Mouse (Mus musculus) limb, embryonic 13.5 days (tissue): ENCODE data around the gene Nmrk2. TPM values are rescaled to one million over a fixed set of nuclear protein-coding genes. Genes with fewer than 3 reads are reported as not detected.

Experiments used
- ATAC-seq: fragments of 200-750 bp; cut with Nextera tagmentation; 2 replicates; pipeline ENCODE4 v1.8.0; 2017; ENCODE audit warnings: low read depth, moderate number of reproducible peaks, moderate TSS enrichment; ENCODE audit not compliant: low FRiP score
- H3K27ac ChIP-seq: fragments of 300-500 bp; sonication (generic); 2 replicates; pipeline ENCODE4 v1.5.1; 2015; ENCODE audit warnings: inconsistent platforms, mild to moderate bottlenecking, moderate library complexity
- H3K27me3 ChIP-seq: fragments of 300-500 bp; sonication (generic); 2 replicates; pipeline ENCODE4 v1.6.1; 2015; ENCODE audit warnings: mild to moderate bottlenecking, inconsistent platforms
- H3K36me3 ChIP-seq: fragments of 300-500 bp; sonication (generic); 2 replicates; pipeline ENCODE4 v1.6.1; 2015; ENCODE audit warnings: inconsistent platforms, mild to moderate bottlenecking, moderate library complexity
- H3K4me1 ChIP-seq: fragments of 300-500 bp; sonication (generic); 2 replicates; pipeline ENCODE4 v1.6.1; 2015; ENCODE audit warnings: inconsistent platforms
- H3K4me2 ChIP-seq: fragments of 300-500 bp; sonication (generic); replicated peaks from 2 replicates; pipeline ENCODE4 v1.6.1; 2015; ENCODE audit warnings: inconsistent platforms, mild to moderate bottlenecking, moderate library complexity
- H3K4me3 ChIP-seq: fragments of 300-500 bp; sonication (generic); 2 replicates; pipeline ENCODE4 v1.5.1; 2015; ENCODE audit warnings: moderate library complexity, mild to moderate bottlenecking, inconsistent platforms
- H3K9ac ChIP-seq: fragments of 300-500 bp; sonication (generic); 2 replicates; pipeline ENCODE4 v1.6.1; 2015; ENCODE audit warnings: mild to moderate bottlenecking, inconsistent platforms
- H3K9me3 ChIP-seq: fragments of 300-500 bp; sonication (generic); 2 replicates; pipeline ENCODE4 v1.6.1; 2016; ENCODE audit warnings: inconsistent platforms
- WGBS: fragments of 180-500 bp; shearing (Covaris S2); methylation state at CpG from one replicate; pipeline ENCODE4 v1.1.7; 2015; 5-methylcytosine and 5-hydroxymethylcytosine counted together
- polyA plus RNA-seq: library from polyadenylated mRNA; unstranded; fragments of >200 nt; fragmentation: Nextera tagmentation; extraction: Ambion mirVana; gene quantifications from 2 replicates; pipeline ENCODE4 v1.2.1, GENCODE M21; 2015

Nmrk2 gene
- polyA plus RNA-seq, result 0.18 and 0.26 TPM in 2 replicates

GRCm38 (mm10) chr10:81201807-81202758, at the start of gene Nmrk2:
Gene Nmrk2, minus strand, starts transcription at chr10:81202051.
- no peaks in the 10 kb centered on the region for H3K36me3 ChIP-seq
- H3K4me3 ChIP-seq, result no peak within 1 kb of the TSS
- H3K27me3 ChIP-seq, result peaks cover 24% of the 10 kb centered on the region
- H3K4me2 ChIP-seq, result no peak within 1 kb of the TSS
- no peaks in the 10 kb centered on the region for H3K4me1 ChIP-seq
- ATAC-seq, result no peak
- H3K27ac ChIP-seq, result no peak within 1 kb of the TSS
- no peak within 1 kb of the TSS; the same call in 1 of the 2 replicates for H3K9ac ChIP-seq
- 56% methylated on average over 13 of the region's 13 CpGs for WGBS
- no peaks in the 10 kb centered on the region for H3K9me3 ChIP-seq

GRCm38 (mm10) chr10:81249442-81249841, 47.6 kb upstream of the Nmrk2 start:
- peaks cover 43% of the 10 kb centered on the region for H3K27me3 ChIP-seq
- no peaks in the 10 kb centered on the region for H3K9me3 ChIP-seq
- no peak overlapping the region for H3K9ac ChIP-seq
- no peak overlapping the region for H3K27ac ChIP-seq
- ATAC-seq, result no peak
- 78% methylated on average over 8 of the region's 8 CpGs for WGBS
- H3K4me1 ChIP-seq, result peaks cover 15% of the 10 kb centered on the region
- H3K36me3 ChIP-seq, result 0 out of 2 replicates have a peak, but pooled peaks cover 10% of the 10 kb centered on the region
- H3K4me3 ChIP-seq, result no peak overlapping the region
- no peak overlapping the region for H3K4me2 ChIP-seq

GRCm38 (mm10) chr10:81247804-81248203, 46.0 kb upstream of the Nmrk2 start:
- ATAC-seq, result no peak
- Histone ChIP-seq H3K36me3 (0 out of 2 replicates have a peak, but pooled peaks cover 10% of the 10 kb centered on the region), H3K4me3 (no peak overlapping the region), H3K4me1 (peaks cover 10% of the 10 kb centered on the region), H3K27me3 (peaks cover 43% of the 10 kb centered on the region), H3K9me3 (no peaks in the 10 kb centered on the region), H3K4me2 (no peak overlapping the region), H3K27ac (no peak overlapping the region), H3K9ac (no peak overlapping the region)
- WGBS, result 87% methylated on average over 2 of the region's 2 CpGs

- H3K36me3 ChIP-seq, result peaks cover 11% of the 10 kb centered on the region
- H3K4me3 ChIP-seq, result no peak overlapping the region
- H3K9me3 ChIP-seq, result no peaks in the 10 kb centered on the region
- no peak overlapping the region for H3K4me2 ChIP-seq
- peaks cover 40% of the 10 kb centered on the region for H3K27me3 ChIP-seq
- H3K27ac ChIP-seq, result no peak overlapping the region
- no peak for ATAC-seq
- H3K9ac ChIP-seq, result no peak overlapping the region
- peaks cover 8% of the 10 kb centered on the region; the same call in 1 of the 2 replicates for H3K4me1 ChIP-seq
- WGBS, result 86% methylated on average over 6 of the region's 6 CpGs
Observed at GRCm38 (mm10) chr10:81245166-81245565, 43.3 kb upstream of the Nmrk2 start.

- Histone ChIP-seq H3K27ac (no peak overlapping the region), H3K4me3 (no peak overlapping the region), H3K27me3 (peaks cover 46% of the 10 kb centered on the region), H3K4me1 (peaks cover 14% of the 10 kb centered on the region; the same call in 1 of the 2 replicates), H3K4me2 (no peak overlapping the region), H3K9me3 (no peaks in the 10 kb centered on the region), H3K9ac (no peak overlapping the region), H3K36me3 (peaks cover 12% of the 10 kb centered on the region)
- 14% methylated on average over 17 of the region's 17 CpGs for WGBS
- ATAC-seq, result 0 out of 2 replicates have a peak, but pooled peaks have one; percentile 49
Observed at GRCm38 (mm10) chr10:81244595-81244994, 42.7 kb upstream of the Nmrk2 start.

GRCm38 (mm10) chr10:81244146-81244545, 42.3 kb upstream of the Nmrk2 start:
- H3K27me3 ChIP-seq, result peaks cover 51% of the 10 kb centered on the region
- WGBS, result 82% methylated on average over 4 of the region's 4 CpGs
- peaks cover 10% of the 10 kb centered on the region for H3K36me3 ChIP-seq
- H3K9ac ChIP-seq, result no peak overlapping the region
- no peak overlapping the region for H3K4me2 ChIP-seq
- no peak overlapping the region for H3K4me3 ChIP-seq
- no peaks in the 10 kb centered on the region for H3K9me3 ChIP-seq
- no peak overlapping the region for H3K27ac ChIP-seq
- peaks cover 17% of the 10 kb centered on the region; the same call in 1 of the 2 replicates for H3K4me1 ChIP-seq
- ATAC-seq, result no peak

GRCm38 (mm10) chr10:81242021-81242420, 40.2 kb upstream of the Nmrk2 start:
- 88% methylated on average over 16 of the region's 16 CpGs for WGBS
- Histone ChIP-seq H3K27me3 (peaks cover 70% of the 10 kb centered on the region), H3K27ac (no peak overlapping the region), H3K9ac (no peak overlapping the region), H3K4me1 (peaks cover 24% of the 10 kb centered on the region), H3K4me3 (no peak overlapping the region), H3K9me3 (no peaks in the 10 kb centered on the region), H3K36me3 (peaks cover 5% of the 10 kb centered on the region), H3K4me2 (no peak overlapping the region)
- no peak for ATAC-seq

- H3K4me3 ChIP-seq, result no peak overlapping the region
- peaks cover 24% of the 10 kb centered on the region for H3K4me1 ChIP-seq
- no peak overlapping the region for H3K4me2 ChIP-seq
- whole genome bisulfite sequencing, result 22% methylated on average over 13 of the region's 13 CpGs
- no peak overlapping the region for H3K9ac ChIP-seq
- no peak overlapping the region for H3K27ac ChIP-seq
- H3K9me3 ChIP-seq, result no peaks in the 10 kb centered on the region
- peaks cover 5% of the 10 kb centered on the region for H3K36me3 ChIP-seq
- no peak for ATAC-seq
- peaks cover 74% of the 10 kb centered on the region for H3K27me3 ChIP-seq
Observed at GRCm38 (mm10) chr10:81240876-81241275, 39.0 kb upstream of the Nmrk2 start.

- Histone ChIP-seq H3K27ac (no peak overlapping the region), H3K36me3 (peaks cover 5% of the 10 kb centered on the region), H3K9ac (no peak overlapping the region), H3K4me3 (no peak overlapping the region), H3K4me2 (no peak overlapping the region), H3K27me3 (peaks cover 65% of the 10 kb centered on the region), H3K4me1 (peaks cover 20% of the 10 kb centered on the region), H3K9me3 (no peaks in the 10 kb centered on the region)
- WGBS, result 69% methylated on average over 2 of the region's 2 CpGs
- ATAC-seq, result no peak
Observed at GRCm38 (mm10) chr10:81238618-81239017, 36.8 kb upstream of the Nmrk2 start.

GRCm38 (mm10) chr10:81236471-81237268, 34.8 kb upstream of the Nmrk2 start:
- Histone ChIP-seq H3K36me3 (peaks cover 5% of the 10 kb centered on the region), H3K27ac (no peak overlapping the region), H3K9ac (no peak overlapping the region), H3K4me3 (no peak overlapping the region), H3K27me3 (peaks cover 61% of the 10 kb centered on the region), H3K9me3 (no peaks in the 10 kb centered on the region), H3K4me2 (no peak overlapping the region), H3K4me1 (peaks cover 24% of the 10 kb centered on the region)
- ATAC-seq, result no peak
- 86% methylated on average over 12 of the region's 12 CpGs for WGBS

GRCm38 (mm10) chr10:81234206-81234605, 32.4 kb upstream of the Nmrk2 start:
- Histone ChIP-seq H3K9ac (no peak overlapping the region), H3K4me1 (peaks cover 22% of the 10 kb centered on the region), H3K4me2 (peak overlapping the region; percentile 80), H3K36me3 (no peaks in the 10 kb centered on the region), H3K27ac (no peak overlapping the region), H3K27me3 (peaks cover 61% of the 10 kb centered on the region), H3K9me3 (no peaks in the 10 kb centered on the region), H3K4me3 (no peak overlapping the region)
- ATAC-seq, result no peak
- WGBS, result 78% methylated on average over 6 of the region's 6 CpGs

- WGBS, result under 1% methylated on average over 23 of the region's 28 CpGs
- H3K4me1 ChIP-seq, result peaks cover 22% of the 10 kb centered on the region
- ATAC-seq, result no peak; the same call in none of the 2 replicates
- no peaks in the 10 kb centered on the region for H3K9me3 ChIP-seq
- H3K4me3 ChIP-seq, result peak overlapping the region; percentile 74
- peaks cover 62% of the 10 kb centered on the region for H3K27me3 ChIP-seq
- no peak overlapping the region for H3K27ac ChIP-seq
- no peaks in the 10 kb centered on the region for H3K36me3 ChIP-seq
- peak overlapping the region; percentile 80 for H3K9ac ChIP-seq
- peak overlapping the region; percentile 80 for H3K4me2 ChIP-seq
Observed at GRCm38 (mm10) chr10:81233226-81233585, 31.4 kb upstream of the Nmrk2 start.
